Mouse (Mus musculus): ENCODE measurements around the gene Dolpp1. TPM values are rescaled to one million over a fixed set of nuclear protein-coding genes. Genes with fewer than 3 reads are reported as not detected.
A peak's percentile ranks its signal among the peaks of the same experiment; 100 is the strongest.
"Not testable (repeated sequence)": the region's sequence is repeated elsewhere in the genome, so short reads cannot be mapped to it uniquely, and the experiment has no call there.

Gene Dolpp1
- polyA plus RNA-seq, 1 experiment from 2014 or later, result 41.9 TPM

DNA sequence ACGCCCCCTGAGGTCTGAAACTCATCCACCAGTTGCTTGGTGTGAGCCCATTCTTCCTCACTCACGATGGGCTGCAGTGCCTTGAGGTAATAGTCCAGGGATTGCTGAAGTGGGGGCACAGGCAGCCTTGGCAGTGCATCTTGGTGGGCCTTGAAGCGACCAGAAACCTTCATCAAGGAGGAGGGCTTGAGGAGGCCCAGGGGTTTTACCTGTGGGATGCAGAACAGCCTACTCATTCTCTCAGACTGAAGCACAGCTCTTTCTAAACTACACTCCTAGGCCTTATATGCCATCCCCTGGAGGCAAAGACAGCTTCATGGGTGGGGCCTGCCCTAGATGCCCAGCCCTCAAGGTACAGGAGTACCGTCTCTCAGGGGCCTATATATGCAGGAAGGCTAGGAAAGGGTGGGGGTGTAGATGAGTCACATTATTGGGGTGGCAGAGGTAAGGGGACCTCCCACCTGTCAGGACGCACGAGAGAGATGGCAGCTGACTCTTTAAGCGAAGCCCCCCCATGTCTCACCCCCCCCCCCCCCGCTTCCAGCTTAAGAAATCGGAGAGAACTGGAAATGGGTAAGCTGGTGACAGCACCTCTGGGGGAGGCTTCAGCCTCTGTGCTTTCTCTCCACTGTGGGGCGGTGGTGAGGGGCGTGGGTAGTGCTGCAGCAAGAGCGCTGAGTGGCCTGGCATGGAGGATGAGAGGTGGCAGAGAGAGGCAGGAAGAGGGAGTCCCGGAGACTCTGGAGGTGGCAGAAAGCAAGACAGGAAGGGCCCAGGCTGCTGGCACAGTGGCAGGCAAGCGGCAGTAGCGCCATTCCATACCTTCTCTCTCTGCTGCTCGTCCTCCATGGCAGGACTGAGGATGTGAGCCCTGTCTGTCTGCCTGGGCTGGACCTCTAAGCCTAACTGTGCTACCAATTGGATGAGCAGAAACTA is 21.3 kb downstream of the Dolpp1 start:
- ATAC-seq (ENCODE audit: low FRiP score) (no peak), DNase-seq (ENCODE audit: low spot score) (no peak)
- Histone ChIP-seq H3K36me3 (ENCODE audit: control insufficient read depth, insufficient read depth, low read length) (no peaks in the 10 kb centered on the region), H3K4me1 (replicated peaks; ENCODE audit: control insufficient read depth, insufficient read depth, low read length) (peaks cover 8% of the 10 kb centered on the region; the same call in 1 of the 2 replicates), H3K9ac (ENCODE audit: low read depth, low read length) (no peak overlapping the region), H3K4me3 (ENCODE audit: low read depth, low read length) (no peak overlapping the region), H3K27ac (ENCODE audit: low read depth, low read length) (no peak overlapping the region), H3K4me2 (replicated peaks; ENCODE audit: low read depth, low read length) (no peak overlapping the region), H3K27me3 (ENCODE audit: control insufficient read depth, insufficient read depth, low read length) (no peaks in the 10 kb centered on the region), H3K9me3 (ENCODE audit: control insufficient read depth, low read length) (no peaks in the 10 kb centered on the region)
- WGBS, result 85% methylated on average over 16 of the region's 16 CpGs

DNA sequence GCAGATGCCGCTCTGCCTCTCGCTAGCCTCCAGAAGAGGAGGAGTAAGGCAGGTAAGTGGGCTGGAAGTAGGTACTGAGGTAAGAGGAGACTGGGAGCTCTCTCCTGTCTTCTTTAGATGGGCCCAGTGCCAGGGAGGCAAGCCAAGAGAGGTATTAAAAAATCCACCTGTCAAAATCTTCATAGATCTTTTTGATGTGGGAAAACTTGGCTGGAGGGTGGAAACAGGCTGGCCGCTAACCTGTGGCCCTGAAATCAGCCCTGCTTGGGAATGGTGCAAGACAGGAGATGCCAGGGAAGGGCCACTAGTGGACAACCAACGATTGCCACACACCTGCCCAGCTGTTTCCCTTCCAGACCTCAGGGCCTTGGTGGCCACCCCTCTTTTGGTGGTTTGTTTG is 22.0 kb downstream of the Dolpp1 start:
- Histone ChIP-seq H3K27me3 (ENCODE audit: control insufficient read depth, insufficient read depth, low read length) (no peaks in the 10 kb centered on the region), H3K9ac (ENCODE audit: low read depth, low read length) (no peak overlapping the region), H3K4me3 (ENCODE audit: low read depth, low read length) (no peak overlapping the region), H3K36me3 (ENCODE audit: control insufficient read depth, insufficient read depth, low read length) (no peaks in the 10 kb centered on the region), H3K9me3 (ENCODE audit: control insufficient read depth, low read length) (no peaks in the 10 kb centered on the region), H3K4me1 (replicated peaks; ENCODE audit: control insufficient read depth, insufficient read depth, low read length) (peaks cover 13% of the 10 kb centered on the region; the same call in 1 of the 2 replicates), H3K27ac (ENCODE audit: low read depth, low read length) (no peak overlapping the region), H3K4me2 (replicated peaks; ENCODE audit: low read depth, low read length) (no peak overlapping the region)
- ATAC-seq (ENCODE audit: low FRiP score) (no peak), DNase-seq (ENCODE audit: low spot score) (no peak)
- 85% methylated on average over 4 of the region's 4 CpGs for WGBS

DNA sequence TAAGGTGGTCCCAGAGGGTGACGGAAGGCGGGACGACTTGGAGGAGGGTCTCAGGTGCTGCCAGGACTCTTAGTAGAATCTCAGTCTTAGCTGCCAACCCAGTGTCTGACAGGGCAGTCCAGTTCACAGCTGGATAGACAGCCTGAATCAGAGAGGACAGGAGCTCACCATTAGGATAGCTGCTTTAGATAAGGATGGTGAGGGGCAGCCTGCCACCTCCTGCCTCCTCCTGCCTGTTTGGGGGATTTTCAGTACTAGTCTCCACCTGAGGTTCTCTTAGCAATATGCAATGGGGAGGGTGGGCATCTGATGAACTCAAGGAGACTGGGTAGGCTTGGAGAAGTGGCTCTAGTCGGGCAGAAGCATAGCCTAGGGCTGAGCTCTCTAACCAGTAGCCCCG is 22.6 kb downstream of the Dolpp1 start:
- no peaks in the 10 kb centered on the region for H3K36me3 ChIP-seq (ENCODE audit: control insufficient read depth, insufficient read depth, low read length)
- H3K9me3 ChIP-seq (ENCODE audit: control insufficient read depth, low read length), result no peaks in the 10 kb centered on the region
- H3K4me2 ChIP-seq (replicated peaks; ENCODE audit: low read depth, low read length), result peak overlapping the region; percentile 74
- no peaks in the 10 kb centered on the region for H3K27me3 ChIP-seq (ENCODE audit: control insufficient read depth, insufficient read depth, low read length)
- 47% methylated on average over 5 of the region's 5 CpGs for WGBS
- H3K4me3 ChIP-seq (ENCODE audit: low read depth, low read length), result peak overlapping the region; percentile 88
- peaks cover 14% of the 10 kb centered on the region; the same call in 1 of the 2 replicates for H3K4me1 ChIP-seq (replicated peaks; ENCODE audit: control insufficient read depth, insufficient read depth, low read length)
- peak overlapping the region; percentile 97 for H3K9ac ChIP-seq (ENCODE audit: low read depth, low read length)
- DNase-seq (ENCODE audit: low spot score) (no peak), ATAC-seq (ENCODE audit: low FRiP score) (peak; percentile 17; the same call in 1 of the 2 replicates)
- no peak overlapping the region for H3K27ac ChIP-seq (ENCODE audit: low read depth, low read length)

DNA sequence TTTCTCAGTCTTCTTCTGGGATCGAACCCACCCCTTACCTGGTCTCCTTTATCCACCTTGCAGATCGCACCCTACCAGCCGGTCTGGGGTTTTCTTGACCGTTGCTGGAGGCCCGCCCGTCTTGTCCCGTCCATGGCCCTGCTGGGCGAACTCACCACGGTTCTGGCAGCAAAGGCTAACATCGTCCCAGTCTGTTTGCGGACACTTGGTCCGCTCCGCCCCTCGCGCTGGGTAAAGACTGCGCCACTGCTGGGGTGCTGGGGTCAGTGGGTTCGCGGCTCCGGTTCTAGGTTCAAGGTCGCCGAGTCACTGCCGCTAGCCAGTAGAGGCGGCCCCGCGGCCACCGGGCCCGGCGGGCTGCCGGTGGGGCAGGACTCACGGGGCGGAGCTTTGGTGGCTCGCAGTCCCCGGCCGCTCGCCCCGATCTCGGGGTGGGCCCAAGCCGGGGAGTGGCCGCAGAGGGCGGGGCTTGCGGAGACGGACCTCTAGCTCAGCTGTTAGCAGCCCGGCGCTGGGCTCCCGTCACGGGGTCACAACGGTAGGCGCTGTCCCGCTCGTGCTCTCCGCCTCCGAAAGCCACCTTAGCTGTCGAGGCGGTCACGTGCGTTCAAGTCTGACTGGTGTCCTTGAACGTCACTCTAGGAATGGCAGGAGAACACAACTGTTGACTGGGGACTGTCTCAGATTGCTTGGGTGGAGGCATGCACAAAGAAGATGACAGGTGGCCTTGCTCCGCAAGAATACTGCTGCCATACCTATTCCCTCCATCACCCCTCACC is 23.3 kb downstream of the Dolpp1 start, which contains the start of gene Crat:
TSS of gene Crat (minus strand) at position 657 of the 779 bp plus-strand sequence.
- Histone ChIP-seq H3K27ac (ENCODE audit: low read depth, low read length) (peak within 1 kb of the TSS; percentile 96), H3K4me3 (ENCODE audit: low read depth, low read length) (peak within 1 kb of the TSS; percentile 88), H3K36me3 (ENCODE audit: control insufficient read depth, insufficient read depth, low read length) (no peaks in the 10 kb centered on the region), H3K4me2 (replicated peaks; ENCODE audit: low read depth, low read length) (peak within 1 kb of the TSS; percentile 74), H3K9me3 (ENCODE audit: control insufficient read depth, low read length) (no peaks in the 10 kb centered on the region), H3K9ac (ENCODE audit: low read depth, low read length) (peak within 1 kb of the TSS; percentile 97), H3K27me3 (ENCODE audit: control insufficient read depth, insufficient read depth, low read length) (no peaks in the 10 kb centered on the region), H3K4me1 (replicated peaks; ENCODE audit: control insufficient read depth, insufficient read depth, low read length) (peaks cover 14% of the 10 kb centered on the region; the same call in 1 of the 2 replicates)
- peak; percentile 92 for ATAC-seq (ENCODE audit: low FRiP score)
- DNase-seq (ENCODE audit: low spot score), result peak; percentile 83
- WGBS, result 1% methylated on average over 51 of the region's 58 CpGs

DNA sequence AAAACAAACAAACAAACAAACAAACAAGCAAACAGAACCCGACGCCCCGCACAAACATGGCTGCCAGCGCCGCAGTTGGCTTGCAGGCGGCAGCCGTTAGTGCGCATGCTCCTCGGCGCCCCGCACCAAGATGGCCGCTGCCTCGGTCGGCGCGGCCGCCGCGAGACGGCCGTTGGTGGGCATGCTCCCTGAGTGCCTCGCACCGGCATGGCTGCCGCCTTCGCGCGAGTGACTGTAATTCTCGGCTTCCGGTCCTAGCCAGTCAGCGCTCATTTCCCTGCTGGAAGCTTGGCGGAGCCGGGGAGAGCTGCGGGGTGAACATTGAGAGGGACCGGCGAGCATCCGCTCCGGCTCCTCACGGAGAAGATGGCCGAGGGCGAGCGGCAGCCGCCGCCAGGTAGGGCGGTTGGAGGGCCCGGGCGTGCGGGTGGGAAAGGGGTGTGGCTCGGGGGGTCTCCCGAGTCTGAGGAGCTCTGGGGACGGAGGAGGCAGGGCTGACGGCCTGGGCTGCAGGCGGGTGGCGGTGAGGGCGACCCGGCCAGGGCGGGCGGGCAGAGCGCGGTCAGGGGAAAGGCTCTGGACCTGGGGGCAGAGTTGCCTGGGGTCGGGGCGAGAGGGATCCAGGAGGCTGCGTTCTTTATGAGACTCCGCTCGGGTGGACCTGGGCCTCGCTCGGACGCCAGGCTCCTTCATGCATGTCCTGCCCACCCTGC is 24.0 kb downstream of the Dolpp1 start, which contains the start of gene Ptpa:
TSS of gene Ptpa (plus strand) at position 104 of the 713 bp plus-strand sequence.
- Histone ChIP-seq H3K27ac (ENCODE audit: low read depth, low read length) (peak within 1 kb of the TSS; percentile 96), H3K9me3 (ENCODE audit: control insufficient read depth, low read length) (no peaks in the 10 kb centered on the region), H3K4me2 (replicated peaks; ENCODE audit: low read depth, low read length) (peak within 1 kb of the TSS; percentile 74), H3K27me3 (ENCODE audit: control insufficient read depth, insufficient read depth, low read length) (no peaks in the 10 kb centered on the region), H3K36me3 (ENCODE audit: control insufficient read depth, insufficient read depth, low read length) (no peaks in the 10 kb centered on the region), H3K9ac (ENCODE audit: low read depth, low read length) (peak within 1 kb of the TSS; percentile 97), H3K4me1 (replicated peaks; ENCODE audit: control insufficient read depth, insufficient read depth, low read length) (peaks cover 14% of the 10 kb centered on the region; the same call in 1 of the 2 replicates), H3K4me3 (ENCODE audit: low read depth, low read length) (peak within 1 kb of the TSS; percentile 88)
- DNase-seq (ENCODE audit: low spot score), result peak; percentile 96
- ATAC-seq (ENCODE audit: low FRiP score), result peak; percentile 92
- WGBS, result 1% methylated on average over 66 of the region's 67 CpGs

DNA sequence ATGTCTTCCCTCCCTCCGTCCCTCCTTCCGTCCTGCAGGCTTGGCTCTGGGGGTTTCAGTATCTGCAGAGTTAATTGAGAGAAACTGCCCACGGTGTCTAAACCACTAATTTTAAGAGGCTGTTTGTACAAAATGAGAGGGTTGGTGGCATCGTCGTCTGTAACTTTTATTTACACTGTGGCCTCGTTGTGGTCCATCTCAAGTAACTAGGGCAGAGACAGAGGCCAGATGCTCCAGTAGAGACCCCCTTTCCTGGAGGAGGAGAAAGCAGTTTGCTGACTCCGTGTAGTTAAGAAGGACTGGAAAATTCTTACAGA is 24.6 kb downstream of the Dolpp1 start:
- no peaks in the 10 kb centered on the region for H3K27me3 ChIP-seq (ENCODE audit: control insufficient read depth, insufficient read depth, low read length)
- DNase-seq (ENCODE audit: low spot score) (no peak), ATAC-seq (ENCODE audit: low FRiP score) (no peak)
- no peaks in the 10 kb centered on the region for H3K36me3 ChIP-seq (ENCODE audit: control insufficient read depth, insufficient read depth, low read length)
- no peaks in the 10 kb centered on the region for H3K9me3 ChIP-seq (ENCODE audit: control insufficient read depth, low read length)
- peak overlapping the region; percentile 88 for H3K4me3 ChIP-seq (ENCODE audit: low read depth, low read length)
- 2% methylated on average over 7 of the region's 7 CpGs for WGBS
- peak overlapping the region; percentile 96 for H3K27ac ChIP-seq (ENCODE audit: low read depth, low read length)
- H3K4me1 ChIP-seq (replicated peaks; ENCODE audit: control insufficient read depth, insufficient read depth, low read length), result peaks cover 14% of the 10 kb centered on the region; the same call in 1 of the 2 replicates
- H3K4me2 ChIP-seq (replicated peaks; ENCODE audit: low read depth, low read length), result peak overlapping the region; percentile 74
- peak overlapping the region; percentile 97 for H3K9ac ChIP-seq (ENCODE audit: low read depth, low read length)

DNA sequence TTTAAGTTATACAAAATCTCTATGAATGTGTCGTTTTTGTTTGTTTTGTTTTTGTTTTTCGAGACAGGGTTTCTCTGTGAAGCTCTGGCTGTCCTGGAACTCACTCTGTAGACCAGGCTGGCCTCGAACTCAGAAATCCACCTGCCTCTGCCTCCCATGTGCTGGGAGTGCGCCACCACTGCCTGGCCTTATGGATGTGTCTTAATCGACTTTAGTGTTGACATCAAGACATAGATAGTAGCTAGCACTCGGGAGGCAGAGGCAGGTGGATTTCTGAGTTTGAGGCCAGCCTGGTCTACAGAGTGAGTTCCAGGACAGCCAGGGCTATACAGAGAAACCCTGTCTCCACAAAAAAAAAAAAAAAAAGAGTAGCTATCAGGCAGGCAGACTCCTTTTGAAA is 25.1 kb downstream of the Dolpp1 start:
- not testable (repeated sequence) for H3K9me3 ChIP-seq (ENCODE audit: control insufficient read depth, low read length); H3K27me3 ChIP-seq (ENCODE audit: control insufficient read depth, insufficient read depth, low read length); DNase-seq (ENCODE audit: low spot score); H3K27ac ChIP-seq (ENCODE audit: low read depth, low read length); H3K4me2 ChIP-seq (replicated peaks; ENCODE audit: low read depth, low read length); H3K36me3 ChIP-seq (ENCODE audit: control insufficient read depth, insufficient read depth, low read length); H3K9ac ChIP-seq (ENCODE audit: low read depth, low read length); ATAC-seq (ENCODE audit: low FRiP score)
- WGBS, result 79% methylated on average over 6 of the region's 6 CpGs
- H3K4me1 ChIP-seq (replicated peaks; ENCODE audit: control insufficient read depth, insufficient read depth, low read length), result peaks cover 14% of the 10 kb centered on the region; the same call in 1 of the 2 replicates
- peak overlapping the region; percentile 88; the same call in 1 of the 2 replicates for H3K4me3 ChIP-seq (ENCODE audit: low read depth, low read length)

DNA sequence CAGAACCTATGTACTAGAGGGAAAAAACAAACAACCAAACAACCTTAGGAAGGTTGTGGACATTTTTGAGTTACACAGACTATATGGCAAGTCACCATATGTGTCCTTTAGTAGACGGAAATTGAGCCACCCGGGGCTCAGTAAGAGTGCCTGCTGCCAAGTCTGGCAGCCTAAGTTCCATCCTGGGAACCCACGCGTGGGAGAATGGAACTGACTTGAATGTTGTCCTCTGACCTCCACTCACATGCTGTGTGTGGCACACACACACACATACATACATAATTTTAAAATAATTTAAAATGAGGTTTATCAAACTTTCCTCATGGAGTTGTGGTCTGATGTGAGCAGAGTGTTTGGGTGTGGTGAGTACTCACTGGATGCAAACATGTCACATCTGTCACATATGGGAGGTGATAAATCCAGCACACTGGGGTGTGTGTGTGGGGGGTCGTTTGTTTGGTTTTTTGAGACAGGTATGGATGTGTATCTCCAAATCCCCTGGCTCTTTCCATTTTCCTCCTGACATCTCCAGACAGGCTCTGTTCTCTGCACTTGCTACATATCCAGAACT is 25.6 kb downstream of the Dolpp1 start:
- H3K36me3 ChIP-seq (ENCODE audit: control insufficient read depth, insufficient read depth, low read length), result no peaks in the 10 kb centered on the region
- H3K4me1 ChIP-seq (replicated peaks; ENCODE audit: control insufficient read depth, insufficient read depth, low read length), result peaks cover 14% of the 10 kb centered on the region; the same call in 1 of the 2 replicates
- ATAC-seq (ENCODE audit: low FRiP score) (no peak), DNase-seq (ENCODE audit: low spot score) (no peak)
- H3K9me3 ChIP-seq (ENCODE audit: control insufficient read depth, low read length), result no peaks in the 10 kb centered on the region
- H3K4me3 ChIP-seq (ENCODE audit: low read depth, low read length), result no peak overlapping the region
- H3K27me3 ChIP-seq (ENCODE audit: control insufficient read depth, insufficient read depth, low read length), result no peaks in the 10 kb centered on the region
- no peak overlapping the region for H3K27ac ChIP-seq (ENCODE audit: low read depth, low read length)
- no peak overlapping the region for H3K9ac ChIP-seq (ENCODE audit: low read depth, low read length)
- WGBS, result 73% methylated on average over 5 of the region's 5 CpGs
- H3K4me2 ChIP-seq (replicated peaks; ENCODE audit: low read depth, low read length), result no peak overlapping the region

All from hindbrain, embryonic 11.5 days (tissue).